1 mouse cellular context compared by ENCODE assay signal in the genomic region with DNA sequence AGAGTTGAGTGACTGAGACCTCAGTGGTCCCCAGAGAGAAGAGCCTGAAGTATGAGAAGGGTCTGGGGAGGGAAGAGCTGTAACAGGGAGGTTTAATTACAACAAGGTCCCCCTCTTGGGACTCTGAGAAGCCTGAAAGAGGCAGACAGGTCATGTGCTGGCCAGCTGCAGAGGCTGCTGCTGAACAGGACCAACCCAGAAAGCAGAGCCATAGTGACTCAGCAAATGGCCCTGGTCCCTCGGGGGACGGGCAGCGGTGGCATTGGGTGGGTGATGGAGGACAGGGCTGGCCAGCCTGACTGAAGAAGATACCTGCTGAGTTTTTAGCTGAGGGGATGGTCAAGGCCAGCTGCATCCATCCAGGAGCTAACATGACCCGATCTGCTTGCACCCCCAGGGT.
A peak's percentile ranks its signal among the peaks of the same experiment; 100 is the strongest.
TF ChIP-seq lines count a peak whose summit lies in the region.

No protein-coding gene starts in this region.

TF ChIP-seq in CH12.LX, 34 proteins besides CTCF, POLR2A, EP300 and RAD21 (continued from another document):
- peak; percentile 93 for TF ChIP-seq BHLHE40 (IDR thresholded peaks at IDR 0.05; ENCODE audit: low read depth, low read length)
- 0 out of 2 replicates have a peak, but pooled peaks have one; percentile 8 for TF ChIP-seq MYC (IDR thresholded peaks at IDR 0.05; ENCODE audit: low read depth, low read length)
- TF ChIP-seq IRF4 (IDR thresholded peaks at IDR 0.05; ENCODE audit: low read depth, low read length) = peak; percentile 11; the same call in 1 of the 2 replicates
- TF ChIP-seq TBP (conservative IDR thresholded peaks at IDR 0.05; ENCODE audit: low read depth, low read length) = no peak
- TF ChIP-seq USF1 (IDR thresholded peaks at IDR 0.05; ENCODE audit: low read depth, low read length) = peak; percentile 28
- TF ChIP-seq MAX (IDR thresholded peaks at IDR 0.05; ENCODE audit: low read length) = 0 out of 2 replicates have a peak, but pooled peaks have one; percentile 8
TF ChIP-seq in CH12.LX: peak in this region for 9.
